Mouse (Mus musculus) E14TG2a.4 (cell line): ENCODE measurements around the gene Tigd4.

Source experiments
- CTCF ChIP-seq: conservative IDR thresholded peaks from 2 replicates; pipeline ENCODE4 v1.5.1; 2014; ENCODE audit warnings: low read length
- POU5F1 ChIP-seq: IDR thresholded peaks from 2 replicates; pipeline ENCODE4 v1.6.1; 2014; ENCODE audit warnings: low read length, borderline replicate concordance

GRCm38 (mm10) chr3:84622026-84622425, 28.7 kb downstream of the Tigd4 start:
- TF ChIP-seq CTCF (no peak), POU5F1 (no peak)
